Mouse (Mus musculus): ENCODE data around the gene Tmem131. TPM values are rescaled to one million over a fixed set of nuclear protein-coding genes. Genes with fewer than 3 reads are reported as not detected.
A peak's percentile ranks its signal among the peaks of the same experiment; 100 is the strongest.

The Tmem131 gene
- polyA plus RNA-seq, 1 experiment: 12.1 TPM

- Histone ChIP-seq H3K36me3 (replicated peaks; ENCODE audit: low read length) (no peaks in the 10 kb centered on the region), H3K9me3 (peaks cover 10% of the 10 kb centered on the region), H3K4me1 (peaks cover 6% of the 10 kb centered on the region), H3K4me3 (replicated peaks) (no peak overlapping the region), H3K27me3 (replicated peaks) (no peaks in the 10 kb centered on the region)
- TF ChIP-seq FLI1 (IDR thresholded peaks at IDR 0.05; ENCODE audit: low read length) (no peak), GATA1 (IDR thresholded peaks at IDR 0.05; ENCODE audit: borderline replicate concordance, low read length) (no peak)
Measured at GRCm38 (mm10) chr1:36976770-36977169, 33.3 kb upstream of the Tmem131 start.

GRCm38 (mm10) chr1:36970918-36971617, 27.6 kb upstream of the Tmem131 start:
- H3K27me3 ChIP-seq (replicated peaks): no peaks in the 10 kb centered on the region
- TF ChIP-seq GATA1 (IDR thresholded peaks at IDR 0.05; ENCODE audit: borderline replicate concordance, low read length) (no peak), FLI1 (IDR thresholded peaks at IDR 0.05; ENCODE audit: low read length) (no peak)
- peaks cover 15% of the 10 kb centered on the region for H3K9me3 ChIP-seq
- H3K4me1 ChIP-seq: peaks cover 6% of the 10 kb centered on the region
- no peak overlapping the region for H3K4me3 ChIP-seq (replicated peaks)
- no peaks in the 10 kb centered on the region for H3K36me3 ChIP-seq (replicated peaks; ENCODE audit: low read length)

- H3K4me3 ChIP-seq (replicated peaks): no peak overlapping the region
- TF ChIP-seq GATA1 (IDR thresholded peaks at IDR 0.05; ENCODE audit: borderline replicate concordance, low read length) (no peak), FLI1 (IDR thresholded peaks at IDR 0.05; ENCODE audit: low read length) (no peak)
- H3K9me3 ChIP-seq: peaks cover 5% of the 10 kb centered on the region; the same call in 1 of the 2 replicates
- H3K4me1 ChIP-seq: 0 out of 2 replicates have a peak, but pooled peaks cover 3% of the 10 kb centered on the region
- no peaks in the 10 kb centered on the region for H3K36me3 ChIP-seq (replicated peaks; ENCODE audit: low read length)
- peaks cover 7% of the 10 kb centered on the region for H3K27me3 ChIP-seq (replicated peaks)
Measured at GRCm38 (mm10) chr1:36965831-36966230, 22.4 kb upstream of the Tmem131 start.

GRCm38 (mm10) chr1:36962379-36963176, 19.1 kb upstream of the Tmem131 start:
- peaks cover 7% of the 10 kb centered on the region for H3K27me3 ChIP-seq (replicated peaks)
- peaks cover 5% of the 10 kb centered on the region; the same call in 1 of the 2 replicates for H3K9me3 ChIP-seq
- no peaks in the 10 kb centered on the region for H3K36me3 ChIP-seq (replicated peaks; ENCODE audit: low read length)
- TF ChIP-seq FLI1 (IDR thresholded peaks at IDR 0.05; ENCODE audit: low read length) (no peak), GATA1 (IDR thresholded peaks at IDR 0.05; ENCODE audit: borderline replicate concordance, low read length) (no peak)
- 0 out of 2 replicates have a peak, but pooled peaks cover 3% of the 10 kb centered on the region for H3K4me1 ChIP-seq
- H3K4me3 ChIP-seq (replicated peaks): no peak overlapping the region

GRCm38 (mm10) chr1:36960509-36961222, 17.2 kb upstream of the Tmem131 start:
- TF ChIP-seq GATA1 (IDR thresholded peaks at IDR 0.05; ENCODE audit: borderline replicate concordance, low read length): no peak
- no peak for TF ChIP-seq FLI1 (IDR thresholded peaks at IDR 0.05; ENCODE audit: low read length)
- Histone ChIP-seq H3K4me3 (replicated peaks) (no peak overlapping the region), H3K9me3 (no peaks in the 10 kb centered on the region), H3K27me3 (replicated peaks) (peaks cover 7% of the 10 kb centered on the region), H3K36me3 (replicated peaks; ENCODE audit: low read length) (no peaks in the 10 kb centered on the region), H3K4me1 (0 out of 2 replicates have a peak, but pooled peaks cover 3% of the 10 kb centered on the region)

- no peak overlapping the region for H3K4me3 ChIP-seq (replicated peaks)
Measured at GRCm38 (mm10) chr1:36949591-36950184, 6.2 kb upstream of the Tmem131 start.

GRCm38 (mm10) chr1:36947448-36947847, 4.0 kb upstream of the Tmem131 start:
- no peaks in the 10 kb centered on the region for H3K36me3 ChIP-seq (replicated peaks; ENCODE audit: low read length)
- no peak for TF ChIP-seq FLI1 (IDR thresholded peaks at IDR 0.05; ENCODE audit: low read length)
- no peak for TF ChIP-seq GATA1 (IDR thresholded peaks at IDR 0.05; ENCODE audit: borderline replicate concordance, low read length)
- peaks cover 22% of the 10 kb centered on the region for H3K4me1 ChIP-seq
- H3K4me3 ChIP-seq (replicated peaks): no peak overlapping the region
- H3K27me3 ChIP-seq (replicated peaks): peaks cover 4% of the 10 kb centered on the region
- H3K9me3 ChIP-seq: no peaks in the 10 kb centered on the region

More at GRCm38 (mm10) chr1:36949591-36950184, 6.2 kb upstream of the Tmem131 start:
- no peak for TF ChIP-seq GATA1 (IDR thresholded peaks at IDR 0.05; ENCODE audit: borderline replicate concordance, low read length)
- no peak for TF ChIP-seq FLI1 (IDR thresholded peaks at IDR 0.05; ENCODE audit: low read length)
- Histone ChIP-seq H3K9me3 (no peaks in the 10 kb centered on the region), H3K4me1 (peaks cover 15% of the 10 kb centered on the region), H3K27me3 (replicated peaks) (peaks cover 2% of the 10 kb centered on the region), H3K36me3 (replicated peaks; ENCODE audit: low read length) (no peaks in the 10 kb centered on the region)

- peaks cover 34% of the 10 kb centered on the region for H3K4me1 ChIP-seq
- H3K4me3 ChIP-seq (replicated peaks): peak overlapping the region; percentile 97
- TF ChIP-seq GATA1 (IDR thresholded peaks at IDR 0.05; ENCODE audit: borderline replicate concordance, low read length) (no peak), FLI1 (IDR thresholded peaks at IDR 0.05; ENCODE audit: low read length) (no peak)
- peaks cover 2% of the 10 kb centered on the region for H3K27me3 ChIP-seq (replicated peaks)
- no peaks in the 10 kb centered on the region for H3K36me3 ChIP-seq (replicated peaks; ENCODE audit: low read length)
- no peaks in the 10 kb centered on the region for H3K9me3 ChIP-seq
Measured at GRCm38 (mm10) chr1:36940381-36940762, 3.1 kb downstream of the Tmem131 start.
